Mouse (Mus musculus) heart, embryonic 14.5 days (tissue): ENCODE data around the gene Heca. TPM values are rescaled to one million over a fixed set of nuclear protein-coding genes. Genes with fewer than 3 reads are reported as not detected.

ENCODE experiments used
- ATAC-seq: fragments of 200-750 bp; cut with Nextera tagmentation; 2 replicates; pipeline ENCODE4 v1.8.0; 2017; ENCODE audit warnings: low read depth, moderate TSS enrichment; ENCODE audit not compliant: insufficient number of reproducible peaks, insufficient read depth, low FRiP score
- H3K27ac ChIP-seq, 2 experiments: fragments of 200-500 bp in 1 of 2; fragments of 300-500 bp in 1 of 2; sonication (generic) in 1 of 2; replicated peaks in 1 of 2; 2 replicates each; pipeline ENCODE4 v1.5.1; 2012 to 2014; ENCODE audit warnings: low read depth in 2 of 2, low read length in 2 of 2, control low read depth in 1 of 2, mild to moderate bottlenecking in 1 of 2, mixed read lengths in 1 of 2; ENCODE audit not compliant: control insufficient read depth in 1 of 2, insufficient read depth in 1 of 2
- H3K27me3 ChIP-seq: fragments of 300-500 bp; sonication (generic); 2 replicates; pipeline ENCODE4 v1.6.1; 2014; ENCODE audit warnings: mild to moderate bottlenecking, low read length, control low read depth; ENCODE audit not compliant: control insufficient read depth, insufficient read depth
- H3K36me3 ChIP-seq: fragments of 300-500 bp; sonication (generic); 2 replicates; pipeline ENCODE4 v1.6.1; 2014; ENCODE audit warnings: mild to moderate bottlenecking, control low read depth, low read length, mixed read lengths; ENCODE audit not compliant: control insufficient read depth, insufficient read depth
- H3K4me1 ChIP-seq, 2 experiments: fragments of 200-500 bp in 1 of 2; fragments of 300-500 bp in 1 of 2; sonication (generic) in 1 of 2; 2 replicates each; pipeline ENCODE4 v1.6.1; 2012 to 2014; ENCODE audit warnings: low read length in 2 of 2, control low read depth in 1 of 2, mixed read lengths in 1 of 2; ENCODE audit not compliant: control insufficient read depth in 2 of 2, insufficient read depth in 2 of 2
- H3K4me2 ChIP-seq: fragments of 300-500 bp; sonication (generic); 2 replicates; pipeline ENCODE4 v1.6.1; 2014; ENCODE audit warnings: mild to moderate bottlenecking, low read length
- H3K4me3 ChIP-seq, 2 experiments: fragments of 200-500 bp in 1 of 2; fragments of 300-500 bp in 1 of 2; sonication (generic) in 1 of 2; 2 replicates each; pipeline ENCODE4 v1.5.1; 2012 to 2014; ENCODE audit warnings: low read length in 2 of 2, mild to moderate bottlenecking in 2 of 2, control low read depth in 1 of 2, low read depth in 1 of 2, moderate library complexity in 1 of 2; ENCODE audit not compliant: control insufficient read depth in 1 of 2, insufficient read depth in 1 of 2
- H3K9ac ChIP-seq: fragments of 300-500 bp; sonication (generic); 2 replicates; pipeline ENCODE4 v1.6.1; 2014; ENCODE audit warnings: mild to moderate bottlenecking, low read length
- H3K9me3 ChIP-seq: fragments of 300-500 bp; sonication (generic); 2 replicates; pipeline ENCODE4 v1.6.1; 2016; ENCODE audit warnings: low read length, control low read depth; ENCODE audit not compliant: control insufficient read depth
- WGBS: fragments of 180-500 bp; shearing (Covaris S2); extraction: QIAGEN DNeasy Blood & Tissue Kit; methylation state at CpG from one replicate; pipeline ENCODE4 v1.1.7; 2014; 5-methylcytosine and 5-hydroxymethylcytosine counted together
- polyA plus RNA-seq: library from polyadenylated mRNA; unstranded; fragments of >200 nt; fragmentation: Nextera tagmentation; extraction: Ambion mirVana; gene quantifications from 2 replicates; pipeline ENCODE4 v1.2.1, GENCODE M21; 2014

Heca gene
- polyA plus RNA-seq, 1 experiment from 2014 or later, result 6.4 TPM

DNA sequence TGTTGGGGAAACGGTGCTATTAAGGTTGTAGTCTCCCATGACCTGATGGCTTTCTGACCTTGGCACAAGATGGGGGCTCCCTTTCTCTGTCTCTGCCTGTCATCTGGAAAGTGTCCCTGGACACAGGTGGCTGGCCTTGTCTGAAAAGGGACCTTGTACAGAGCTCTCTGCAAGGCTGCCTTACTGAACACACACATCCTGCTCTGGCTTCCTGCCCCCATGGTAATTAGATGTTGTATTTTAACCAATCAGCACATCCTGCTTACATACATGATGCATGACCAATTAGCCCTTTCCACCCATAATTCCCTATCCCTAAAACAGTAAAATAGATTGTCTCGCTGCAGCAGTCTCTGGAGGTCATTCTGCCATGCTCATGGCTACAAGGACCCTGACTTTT, 67.1 kb downstream of the Heca start:
- Histone ChIP-seq H3K4me1 (no peaks in the 10 kb centered on the region), H3K36me3 (no peaks in the 10 kb centered on the region), H3K9ac (no peak overlapping the region), H3K4me2 (no peak overlapping the region), H3K27me3 (no peaks in the 10 kb centered on the region), H3K9me3 (no peaks in the 10 kb centered on the region), H3K4me3 (no peak overlapping the region), H3K27ac (no peak overlapping the region)
- ATAC-seq, result no peak
- 77% methylated on average over 2 of the region's 2 CpGs for WGBS

- Histone ChIP-seq H3K27me3 (no peaks in the 10 kb centered on the region), H3K4me1 (no peaks in the 10 kb centered on the region), H3K36me3 (no peaks in the 10 kb centered on the region), H3K27ac (no peak overlapping the region), H3K9me3 (no peaks in the 10 kb centered on the region), H3K9ac (no peak overlapping the region), H3K4me3 (no peak overlapping the region), H3K4me2 (no peak overlapping the region)
- WGBS, result 86% methylated on average over 3 of the region's 3 CpGs
- no peak for ATAC-seq
Observed at GRCm38 (mm10) chr10:17880038-17880437, 67.8 kb downstream of the Heca start.

DNA sequence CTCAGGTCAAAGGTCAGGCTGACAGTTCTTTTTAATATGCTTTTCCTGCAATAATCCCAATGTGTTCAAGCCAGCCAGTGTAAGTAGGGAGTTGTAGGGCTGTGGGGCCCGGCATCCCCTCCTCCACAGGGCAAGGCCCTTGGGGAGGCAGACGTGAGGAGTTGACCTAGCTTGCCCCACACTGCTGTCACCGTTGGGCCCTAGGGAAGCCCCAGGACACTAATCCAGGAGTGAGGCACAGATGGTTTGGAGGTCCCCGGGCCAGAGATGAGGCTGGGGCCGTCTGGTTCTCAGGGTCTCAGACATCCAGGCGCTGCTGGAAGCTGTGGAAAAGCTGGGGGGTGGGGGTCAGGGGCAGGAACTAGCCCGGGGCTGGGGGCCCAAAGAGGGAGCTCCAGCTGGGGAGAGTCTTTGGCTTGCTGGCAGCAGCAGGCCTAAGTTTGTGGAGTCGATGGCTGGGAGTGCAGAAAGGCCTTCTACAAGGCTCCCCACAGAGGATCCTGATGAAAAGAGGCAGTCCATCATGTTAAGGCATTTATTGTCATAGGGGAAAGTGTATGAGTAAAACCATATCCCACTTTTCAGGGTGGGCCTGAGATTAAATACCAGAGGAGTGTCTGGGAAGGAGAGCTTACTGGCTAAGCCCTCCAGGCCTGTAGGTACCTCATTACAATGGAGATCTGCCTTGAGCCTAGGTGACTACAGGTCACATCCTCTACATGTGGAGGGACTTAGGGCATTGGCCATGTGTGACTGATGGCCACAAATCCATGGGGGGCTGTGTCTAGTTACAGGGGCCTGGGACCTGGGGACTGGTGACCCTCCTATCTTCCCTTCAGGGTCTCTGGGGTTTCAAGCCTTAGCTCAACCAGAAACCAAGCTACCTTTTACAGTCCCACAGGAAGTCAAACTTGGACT, 69.6 kb downstream of the Heca start:
- H3K9me3 ChIP-seq, result no peaks in the 10 kb centered on the region
- 36% methylated on average over 8 of the region's 8 CpGs for WGBS
- no peaks in the 10 kb centered on the region for H3K36me3 ChIP-seq
- no peak overlapping the region for H3K4me3 ChIP-seq
- ATAC-seq, result no peak
- no peaks in the 10 kb centered on the region for H3K27me3 ChIP-seq
- no peaks in the 10 kb centered on the region for H3K4me1 ChIP-seq
- H3K4me2 ChIP-seq, result no peak overlapping the region
- no peak overlapping the region for H3K9ac ChIP-seq
- no peak overlapping the region for H3K27ac ChIP-seq

DNA sequence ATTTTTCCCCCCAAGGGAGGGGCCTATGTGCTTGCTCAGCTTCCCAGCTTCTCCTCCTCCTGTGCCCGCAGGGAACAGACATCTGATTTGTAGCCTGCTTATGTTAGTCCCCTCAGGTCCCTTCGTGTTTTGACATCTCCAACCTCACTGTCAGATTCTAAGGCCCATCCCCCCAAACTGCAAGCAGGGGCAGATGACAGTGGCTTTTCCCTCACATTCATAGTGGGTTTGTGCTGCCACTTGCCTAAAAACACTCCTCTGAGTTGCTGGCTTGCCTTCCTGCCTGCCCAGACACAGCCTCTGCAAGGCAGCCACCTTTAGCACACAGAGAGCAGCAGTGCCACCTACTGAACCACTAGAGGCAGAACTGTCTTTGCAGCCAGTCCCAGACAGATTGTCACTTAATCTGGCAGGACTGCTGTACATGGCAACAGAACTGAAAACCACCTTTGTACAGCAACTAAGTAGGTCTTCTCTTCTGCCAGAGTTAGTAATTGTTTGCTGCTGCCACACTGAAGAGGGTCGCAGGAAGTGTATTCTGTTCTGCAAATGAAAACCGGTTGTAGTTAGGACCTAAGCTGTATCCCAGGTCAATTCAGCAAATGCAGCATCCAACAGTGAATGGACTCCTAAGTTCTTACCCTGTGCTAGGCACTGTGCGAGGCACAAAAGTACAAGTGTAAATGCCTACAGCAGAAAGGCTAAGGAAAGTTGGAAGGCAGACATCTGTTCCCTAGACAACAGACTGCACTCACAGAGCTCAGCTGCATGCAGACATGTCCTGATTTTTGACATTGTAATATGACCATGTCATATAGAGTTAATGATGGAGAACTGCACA, 77.8 kb downstream of the Heca start:
- H3K9me3 ChIP-seq, result no peaks in the 10 kb centered on the region
- H3K27me3 ChIP-seq, result no peaks in the 10 kb centered on the region
- WGBS, result 27% methylated on average over 5 of the region's 5 CpGs
- H3K9ac ChIP-seq, result no peak overlapping the region
- H3K27ac ChIP-seq, result no peak overlapping the region
- H3K4me3 ChIP-seq, result no peak overlapping the region
- no peak overlapping the region for H3K4me2 ChIP-seq
- H3K36me3 ChIP-seq, result no peaks in the 10 kb centered on the region
- peak; percentile 75; the same call in 1 of the 2 replicates for ATAC-seq
- H3K4me1 ChIP-seq, result peaks cover 2 to 3% of the 10 kb centered on the region in 2 experiments; a peak in 3 of 4 replicates

DNA sequence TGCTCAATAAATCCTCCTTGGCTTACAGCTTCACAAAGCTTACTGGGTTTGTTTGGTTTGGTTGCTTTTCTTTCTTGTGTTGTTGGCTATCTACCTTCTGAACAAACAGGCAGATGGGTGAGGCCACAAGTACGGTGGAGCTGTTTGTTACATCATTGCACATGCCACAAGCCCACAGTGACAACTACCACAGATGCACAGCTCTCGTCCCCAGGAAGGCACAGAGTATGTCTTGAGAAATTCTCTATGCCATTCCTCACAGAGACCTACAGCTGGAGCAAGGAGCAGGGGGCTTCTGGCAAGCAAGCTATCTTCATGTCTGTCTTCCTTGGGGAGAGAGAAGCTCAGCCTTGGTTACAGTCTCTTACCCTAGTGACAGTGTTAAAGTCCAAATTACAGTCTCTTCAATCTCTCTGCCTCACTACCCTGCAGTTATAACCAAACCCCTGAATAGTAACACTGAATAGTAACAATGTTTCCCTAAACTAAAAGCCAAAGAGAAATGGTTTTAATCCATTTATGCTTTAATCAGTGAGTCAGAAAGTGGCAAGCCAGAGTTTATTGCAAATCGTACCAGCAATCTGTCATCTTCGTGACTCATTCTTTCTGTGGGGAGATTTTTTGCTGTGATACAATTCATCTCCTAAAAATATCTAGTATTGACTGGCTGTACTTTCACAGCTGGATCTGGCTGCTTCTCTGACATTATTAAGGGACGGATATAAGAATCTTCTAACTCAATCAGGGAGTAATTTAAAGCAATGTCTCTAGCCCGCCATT, 87.0 kb downstream of the Heca start:
- no peak overlapping the region for H3K4me2 ChIP-seq
- ATAC-seq, result no peak
- H3K36me3 ChIP-seq, result no peaks in the 10 kb centered on the region
- WGBS, result 74% methylated on average over 6 of the region's 6 CpGs
- H3K4me1 ChIP-seq, result peaks cover 3 to 5% of the 10 kb centered on the region in 2 experiments; a peak in 3 of 4 replicates
- no peaks in the 10 kb centered on the region for H3K9me3 ChIP-seq
- H3K9ac ChIP-seq, result no peak overlapping the region
- H3K27me3 ChIP-seq, result no peaks in the 10 kb centered on the region
- H3K4me3 ChIP-seq, result no peak overlapping the region
- no peak overlapping the region for H3K27ac ChIP-seq

DNA sequence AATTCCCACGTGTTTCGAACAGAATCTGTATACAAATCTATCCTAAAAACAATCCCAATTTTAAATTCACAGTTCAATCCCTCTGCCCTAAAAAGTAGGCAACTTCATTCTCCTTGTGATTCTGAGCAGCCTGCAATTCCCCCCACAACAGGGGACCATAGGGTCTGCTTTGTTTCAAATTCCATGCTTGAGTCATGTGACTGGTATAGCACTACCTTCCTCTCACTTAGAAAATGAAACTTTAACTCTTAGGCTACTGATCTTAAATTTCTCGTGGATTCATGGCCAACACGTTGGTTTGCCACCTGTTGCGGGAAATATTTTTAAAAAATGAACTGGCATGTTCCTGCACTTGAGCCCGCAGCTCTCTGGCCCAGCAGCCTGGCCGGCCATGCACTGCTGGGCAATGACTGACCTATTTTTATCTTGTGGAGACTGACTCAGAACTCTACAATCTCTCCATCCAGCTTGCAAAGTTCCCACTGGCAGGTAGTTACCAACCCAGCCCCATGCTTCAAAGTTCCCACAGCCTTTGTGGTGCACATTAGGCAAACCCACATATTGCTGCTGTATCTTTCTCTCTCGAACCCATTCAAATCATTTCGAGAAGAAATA, 90.1 kb downstream of the Heca start:
- Histone ChIP-seq H3K9me3 (no peaks in the 10 kb centered on the region), H3K4me2 (no peak overlapping the region), H3K4me3 (no peak overlapping the region), H3K4me1 (peaks cover 3 to 5% of the 10 kb centered on the region in 2 experiments; a peak in 3 of 4 replicates), H3K36me3 (no peaks in the 10 kb centered on the region), H3K9ac (no peak overlapping the region), H3K27ac (peak overlapping the region in 1 of 2 experiments; percentile 25; a peak in 1 of 4 replicates), H3K27me3 (no peaks in the 10 kb centered on the region)
- no peak for ATAC-seq
- WGBS, result 62% methylated on average over 9 of the region's 9 CpGs
